In the genomic region with DNA sequence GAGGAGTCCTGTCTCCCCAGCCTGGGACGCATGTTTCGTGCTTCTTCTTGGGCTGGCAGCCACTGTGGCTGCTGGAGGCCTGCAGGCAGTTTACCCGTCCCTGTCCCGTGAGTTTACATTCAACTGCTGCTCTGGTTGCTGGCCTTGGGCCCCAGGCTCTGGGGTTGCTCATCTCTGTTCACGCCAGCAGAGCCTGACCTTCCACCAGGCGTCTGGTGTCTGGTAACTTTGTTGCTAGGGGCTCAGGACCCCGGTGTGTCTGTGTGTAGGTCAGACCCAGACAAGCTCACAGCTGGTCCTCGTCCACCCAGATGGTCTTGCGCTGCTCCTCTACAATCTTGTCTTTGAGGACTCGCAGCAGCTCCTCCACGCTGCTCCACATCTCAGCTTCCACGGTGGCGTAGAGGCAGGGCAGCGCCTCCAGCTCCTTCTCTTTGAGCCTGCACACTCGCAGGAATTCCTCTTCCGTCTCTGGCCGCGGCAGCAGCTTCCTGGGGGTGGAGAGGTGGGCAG, we compare ENCODE assay signal across 8 mouse cellular contexts. TPM values are rescaled to one million over a fixed set of nuclear protein-coding genes. Genes with fewer than 3 reads are reported as not detected.
DNase-seq lines count a peak whose midpoint lies in the region; ATAC-seq and TF ChIP-seq lines count a peak whose summit lies in the region.

No protein-coding gene starts in this region.

- H3K4me1 ChIP-seq in embryonic facial prominence, embryonic 11.5 days (ENCODE audit: control insufficient read depth, insufficient read depth, low read length), result peaks cover 16% of the 10 kb centered on the region
- H3K4me1 ChIP-seq in hindbrain, embryonic 16.5 days (ENCODE audit: control insufficient read depth, insufficient read depth, low read depth, low read length), result peaks cover 6% of the 10 kb centered on the region; the same call in 1 of the 2 replicates
- 0 out of 2 replicates have a peak, but pooled peaks cover 2% of the 10 kb centered on the region for H3K4me1 ChIP-seq in stomach, postnatal 0 days (replicated peaks; ENCODE audit: control insufficient read depth, insufficient read depth)

- TF ChIP-seq CTCF in left cerebral cortex, adult 2 months (IDR thresholded peaks at IDR 0.05), result peak; percentile 14
- no peak for TF ChIP-seq CTCF in stomach, postnatal 0 days (IDR thresholded peaks at IDR 0.05; ENCODE audit: low read depth)

- no peak for TF ChIP-seq EP300 in stomach, postnatal 0 days (optimal IDR thresholded peaks at IDR 0.05)

- no peak for ATAC-seq in embryonic facial prominence, embryonic 11.5 days (replicated peaks; ENCODE audit: insufficient number of reproducible peaks, low FRiP score, low TSS enrichment, low read depth)
- ATAC-seq in hindbrain, embryonic 16.5 days, result 0 out of 2 replicates have a peak, but pooled peaks have one; percentile 27
- peak; percentile 53; the same call in 1 of the 2 replicates for ATAC-seq in stomach, postnatal 0 days (ENCODE audit: low FRiP score, low TSS enrichment)

- H3K36me3 ChIP-seq in embryonic facial prominence, embryonic 11.5 days (replicated peaks; ENCODE audit: control insufficient read depth, insufficient read depth, low read depth, low read length), result no peaks in the 10 kb centered on the region
- H3K36me3 ChIP-seq in hindbrain, embryonic 16.5 days (ENCODE audit: control insufficient read depth, insufficient read depth, low read length), result no peaks in the 10 kb centered on the region
- H3K36me3 ChIP-seq in stomach, postnatal 0 days (ENCODE audit: control insufficient read depth, insufficient read depth, low read length), result no peaks in the 10 kb centered on the region

- no peak overlapping the region for H3K27ac ChIP-seq in left cerebral cortex, adult 2 months
- no peak overlapping the region for H3K27ac ChIP-seq in embryonic facial prominence, embryonic 11.5 days (replicated peaks; ENCODE audit: low read depth, low read length)
- H3K27ac ChIP-seq in hindbrain, embryonic 16.5 days (ENCODE audit: low read depth, low read length), result no peak overlapping the region; the same call in 1 of the 2 replicates
- peak overlapping the region; percentile 40; the same call in 1 of the 2 replicates for H3K27ac ChIP-seq in stomach, postnatal 0 days (replicated peaks)

- 0 out of 2 replicates have a peak overlapping the region, but pooled peaks have one; percentile 28 for H3K9ac ChIP-seq in embryonic facial prominence, embryonic 11.5 days (replicated peaks; ENCODE audit: low read length)
- no peak overlapping the region for H3K9ac ChIP-seq in hindbrain, embryonic 16.5 days (ENCODE audit: low read depth, low read length)
- no peak overlapping the region; the same call in 1 of the 2 replicates for H3K9ac ChIP-seq in stomach, postnatal 0 days (ENCODE audit: low read length)

- H3K4me2 ChIP-seq in embryonic facial prominence, embryonic 11.5 days (ENCODE audit: low read depth, low read length), result peak overlapping the region; percentile 34
- H3K4me2 ChIP-seq in hindbrain, embryonic 16.5 days (ENCODE audit: low read length), result peak overlapping the region; percentile 3; the same call in 1 of the 2 replicates
- peak overlapping the region; percentile 36 for H3K4me2 ChIP-seq in stomach, postnatal 0 days (replicated peaks; ENCODE audit: low read depth)

- H3K9me3 ChIP-seq in embryonic facial prominence, embryonic 11.5 days (replicated peaks; ENCODE audit: control insufficient read depth, low read length), result no peaks in the 10 kb centered on the region
- H3K9me3 ChIP-seq in hindbrain, embryonic 16.5 days (ENCODE audit: control insufficient read depth, low read length), result no peaks in the 10 kb centered on the region
- no peaks in the 10 kb centered on the region for H3K9me3 ChIP-seq in stomach, postnatal 0 days (ENCODE audit: control insufficient read depth, low read length)

- intact Hi-C loops in left cerebral cortex, adult 2 months (cut with DNase I), result loop anchor here (1.0 to 5.0 kb wide), 3 partner anchors 89 to 1449 kb away; no protein-coding TSS in a partner anchor

- no peaks in the 10 kb centered on the region for H3K27me3 ChIP-seq in embryonic facial prominence, embryonic 11.5 days (ENCODE audit: control insufficient read depth, insufficient read depth, low read length)
- H3K27me3 ChIP-seq in hindbrain, embryonic 16.5 days (replicated peaks; ENCODE audit: control insufficient read depth, insufficient read depth, low read length), result no peaks in the 10 kb centered on the region; the same call in 1 of the 2 replicates
- H3K27me3 ChIP-seq in stomach, postnatal 0 days (ENCODE audit: control insufficient read depth, insufficient read depth, low read length), result no peaks in the 10 kb centered on the region

- H3K4me3 ChIP-seq in left cerebral cortex, adult 2 months, result no peak overlapping the region
- no peak overlapping the region for H3K4me3 ChIP-seq in embryonic facial prominence, embryonic 11.5 days (ENCODE audit: low read depth, low read length)
- no peak overlapping the region for H3K4me3 ChIP-seq in hindbrain, embryonic 16.5 days (ENCODE audit: low read length)
- no peak overlapping the region for H3K4me3 ChIP-seq in stomach, postnatal 0 days (ENCODE audit: low read depth, low read length)

- WGBS in embryonic facial prominence, embryonic 11.5 days, result 14% methylated on average over 18 of the region's 18 CpGs
- WGBS in hindbrain, embryonic 16.5 days, result 27% methylated on average over 18 of the region's 18 CpGs
- WGBS in stomach, postnatal 0 days, result 13% methylated on average over 18 of the region's 18 CpGs

- DNase-seq in left cerebral cortex, adult 2 months (ENCODE audit: extremely low spot score in 1 of 2, low spot score in 2 of 2), result peak; percentile 22 to 36
- DNase-seq in left cerebral cortex, adult 11 months (ENCODE audit: low spot score), result no peak
- peak; percentile 30 for DNase-seq in embryonic facial prominence, embryonic 11.5 days (ENCODE audit: low spot score)
- DNase-seq in lung, postnatal 14 days, result peak; percentile 27
- DNase-seq in stomach, postnatal 0 days (ENCODE audit: low spot score), result peak; percentile 23
- DNase-seq in gastrocnemius, postnatal 10 days, result no peak
- no peak for DNase-seq in layer of hippocampus, postnatal 14 days (ENCODE audit: low spot score in 2 of 2)

RNA-seq across cellular contexts. Expression of a gene that starts 42.9 kb away (rescaled TPM):
- 10 to 100 TPM; 62.2 to 67.6 TPM for total RNA-seq in left cerebral cortex, adult 2 months (2021)
- 26.7 and 46.8 TPM in 2 replicates for polyA plus RNA-seq in embryonic facial prominence, embryonic 11.5 days (2014; fragmentation: Nextera tagmentation; extraction: Ambion mirVana)
- 10.3 and 11.1 TPM in 2 replicates for polyA plus RNA-seq in hindbrain, embryonic 16.5 days (2015; fragmentation: Nextera tagmentation; extraction: Ambion mirVana)
- polyA plus RNA-seq in stomach, postnatal 0 days (2015; fragmentation: Nextera tagmentation; extraction: Ambion mirVana), result 19.6 and 24.8 TPM in 2 replicates
- 10 to 100 TPM; 38.2 to 42.4 TPM for total RNA-seq in gastrocnemius, postnatal 10 days (2021)
- 10 to 100 TPM; 88.7 to 96.0 TPM for total RNA-seq in layer of hippocampus, postnatal 14 days (2021)

Comparison
In these comparisons a context has a peak if more than half of its experiments do, and no peak if none do; other contexts are left out.
1. DNase-seq: peak in left cerebral cortex, adult 2 months (2 of 2), embryonic facial prominence, embryonic 11.5 days (single experiment), lung, postnatal 14 days (single experiment) and stomach, postnatal 0 days (single experiment); none in left cerebral cortex, adult 11 months (single experiment), gastrocnemius, postnatal 10 days (single experiment) and layer of hippocampus, postnatal 14 days (0 of 2).
2. Peak in every context shown above with its lines, with median percentiles within 50 percentile points of each other: H3K4me2 ChIP-seq.